Mouse (Mus musculus): Measurements from ENCODE around the gene Iqgap1. TPM values are rescaled to one million over a fixed set of nuclear protein-coding genes. Genes with fewer than 3 reads are reported as not detected.

Iqgap1 gene
- polyA plus RNA-seq, 1 experiment from 2014 or later = 21.7 TPM

DNA sequence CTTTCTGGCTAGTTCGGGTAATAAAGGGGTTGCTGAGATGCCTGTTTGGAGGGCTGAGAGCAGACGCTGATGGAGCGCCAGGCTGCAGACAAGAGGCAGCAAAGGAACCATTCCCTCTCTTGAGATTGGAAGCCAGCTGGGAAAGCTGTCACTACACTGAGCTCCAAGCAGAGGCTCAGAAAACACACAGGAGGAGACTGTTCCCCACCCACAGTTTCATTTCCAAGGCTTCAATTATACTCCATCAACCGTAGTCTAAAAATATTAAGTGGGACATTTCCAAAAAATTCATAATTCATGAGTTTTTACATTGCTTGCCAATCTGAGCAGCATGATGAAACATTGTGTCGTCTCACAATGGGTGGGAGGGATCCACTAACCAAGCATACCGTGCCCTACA, 134.6 kb downstream of the Iqgap1 start:
- no peaks in the 10 kb centered on the region for H3K36me3 ChIP-seq
- H3K9ac ChIP-seq (replicated peaks) = no peak overlapping the region
- H3K4me1 ChIP-seq = peaks cover 32% of the 10 kb centered on the region
- H3K4me3 ChIP-seq = no peak overlapping the region
- H3K27ac ChIP-seq (replicated peaks) = peak overlapping the region; percentile 77
- no peaks in the 10 kb centered on the region for H3K9me3 ChIP-seq
- ATAC-seq (replicated peaks) = no peak; the same call in 1 of the 2 replicates
- H3K27me3 ChIP-seq = no peaks in the 10 kb centered on the region
- WGBS = 44% methylated on average over 6 of the region's 6 CpGs
- H3K4me2 ChIP-seq (replicated peaks) = no peak overlapping the region

DNA sequence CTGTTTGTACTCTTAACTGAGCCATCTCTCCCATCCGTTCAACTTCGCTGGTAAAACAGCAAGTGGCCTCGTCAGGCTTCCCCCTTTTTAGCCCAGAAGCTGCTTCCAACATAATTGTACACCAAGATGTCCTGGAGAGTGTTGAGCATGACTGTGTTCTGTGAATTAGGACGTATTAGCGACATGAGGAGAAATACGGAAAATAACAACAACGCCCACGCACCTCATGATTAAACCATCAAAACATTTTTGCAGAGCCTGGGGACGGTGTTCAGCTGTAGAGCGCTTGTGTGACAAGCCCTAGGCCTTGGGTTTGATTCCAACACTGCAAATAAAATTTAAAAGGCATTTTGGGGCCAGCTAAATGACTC, 136.6 kb downstream of the Iqgap1 start:
- Histone ChIP-seq H3K27me3 (no peaks in the 10 kb centered on the region), H3K36me3 (no peaks in the 10 kb centered on the region), H3K9me3 (no peaks in the 10 kb centered on the region), H3K4me3 (peak overlapping the region; percentile 61), H3K4me1 (peaks cover 43% of the 10 kb centered on the region), H3K9ac (replicated peaks) (peak overlapping the region; percentile 96), H3K4me2 (replicated peaks) (peak overlapping the region; percentile 61), H3K27ac (replicated peaks) (peak overlapping the region; percentile 96)
- no peak for ATAC-seq (replicated peaks)
- WGBS = 16% methylated on average over 10 of the region's 10 CpGs

DNA sequence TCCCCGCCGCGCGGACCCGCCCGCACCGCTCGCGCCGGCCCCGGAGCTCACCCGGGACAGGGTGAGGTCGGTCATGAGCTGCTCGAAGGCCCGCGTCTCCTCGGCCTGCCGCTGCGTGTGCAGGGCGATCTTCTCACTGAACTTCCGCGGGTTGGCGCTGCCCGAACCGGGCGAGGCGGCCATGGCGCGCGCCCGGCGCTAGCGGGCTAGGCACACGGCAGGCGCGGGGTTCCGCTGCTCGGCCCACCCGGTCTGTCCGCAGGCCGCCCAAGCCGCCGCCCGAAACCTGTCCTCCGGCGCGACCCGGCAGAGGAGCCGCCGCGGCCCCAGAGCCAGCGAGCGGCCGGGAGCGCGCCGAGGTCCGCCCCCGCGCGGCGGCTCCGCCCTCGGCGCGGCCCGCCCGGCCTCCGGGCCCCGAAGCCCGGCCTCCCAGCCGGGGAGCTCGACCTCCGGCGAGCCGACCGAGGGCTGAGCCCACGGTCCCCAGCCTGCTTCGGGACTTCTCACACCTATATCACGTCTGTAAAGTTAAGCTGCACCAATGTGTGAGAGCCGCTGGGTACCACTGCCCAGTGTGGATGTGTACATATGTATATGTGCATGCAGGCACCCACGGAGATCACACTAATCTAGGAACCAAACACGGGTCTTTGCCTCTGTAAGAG, 137.1 kb downstream of the Iqgap1 start, which contains the start of gene Crtc3:
Gene Crtc3 (minus strand): TSS at position 322 of the 665 bp plus-strand sequence.
- H3K27ac ChIP-seq (replicated peaks) = peak within 1 kb of the TSS; percentile 96
- ATAC-seq (replicated peaks) = peak; percentile 80
- H3K4me3 ChIP-seq = peak within 1 kb of the TSS; percentile 61
- H3K4me1 ChIP-seq = peaks cover 43% of the 10 kb centered on the region
- H3K4me2 ChIP-seq (replicated peaks) = peak within 1 kb of the TSS; percentile 61
- no peaks in the 10 kb centered on the region for H3K9me3 ChIP-seq
- no peaks in the 10 kb centered on the region for H3K36me3 ChIP-seq
- under 1% methylated on average over 82 of the region's 83 CpGs for WGBS
- H3K27me3 ChIP-seq = no peaks in the 10 kb centered on the region
- H3K9ac ChIP-seq (replicated peaks) = peak within 1 kb of the TSS; percentile 96

DNA sequence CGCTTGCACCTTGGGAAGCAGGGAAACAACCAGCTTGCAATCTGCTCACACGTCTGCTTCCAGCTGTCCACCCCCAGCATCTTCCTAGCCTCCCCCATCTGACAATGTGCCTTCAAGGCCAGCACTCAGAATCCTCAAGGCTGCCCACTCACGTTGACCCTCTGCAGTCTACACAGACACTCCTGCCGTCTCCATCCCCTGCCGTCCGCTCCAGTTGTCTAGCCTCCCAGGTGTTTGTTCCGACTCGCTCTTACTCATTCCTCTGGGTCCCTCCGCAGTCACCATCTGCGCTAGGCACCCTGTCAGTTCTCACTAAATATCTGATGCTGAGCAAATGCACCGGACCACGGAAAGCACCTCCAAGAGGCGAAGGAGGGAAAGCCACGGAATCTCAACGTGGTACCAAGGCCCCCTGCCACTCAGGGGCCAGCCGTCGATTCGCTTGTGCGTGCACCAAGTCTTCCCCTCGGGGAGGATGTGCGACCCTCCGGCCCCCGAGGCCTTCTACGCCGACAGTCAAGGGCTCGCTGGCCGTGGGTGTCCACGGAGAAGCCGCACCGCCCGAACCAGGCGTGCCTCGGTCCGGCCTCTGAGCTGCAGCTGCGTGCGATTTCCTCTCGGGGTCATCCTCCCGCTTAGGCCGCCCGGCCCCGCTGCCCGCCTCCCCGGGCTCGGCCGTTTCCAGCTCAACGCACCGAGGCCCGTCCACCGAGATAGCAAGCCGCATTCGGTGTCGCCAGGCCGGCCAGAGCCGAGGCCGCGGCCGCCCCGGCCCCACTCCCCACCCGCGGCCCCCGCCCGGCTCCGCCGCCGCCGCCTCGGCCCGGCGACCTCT, 137.8 kb downstream of the Iqgap1 start:
- Histone ChIP-seq H3K27ac (replicated peaks) (peak overlapping the region; percentile 96), H3K4me1 (peaks cover 43% of the 10 kb centered on the region), H3K9ac (replicated peaks) (peak overlapping the region; percentile 96), H3K36me3 (no peaks in the 10 kb centered on the region), H3K4me3 (peak overlapping the region; percentile 61), H3K27me3 (no peaks in the 10 kb centered on the region), H3K4me2 (replicated peaks) (peak overlapping the region; percentile 61), H3K9me3 (no peaks in the 10 kb centered on the region)
- peak; percentile 51 for ATAC-seq (replicated peaks)
- WGBS = under 1% methylated on average over 69 of the region's 69 CpGs

DNA sequence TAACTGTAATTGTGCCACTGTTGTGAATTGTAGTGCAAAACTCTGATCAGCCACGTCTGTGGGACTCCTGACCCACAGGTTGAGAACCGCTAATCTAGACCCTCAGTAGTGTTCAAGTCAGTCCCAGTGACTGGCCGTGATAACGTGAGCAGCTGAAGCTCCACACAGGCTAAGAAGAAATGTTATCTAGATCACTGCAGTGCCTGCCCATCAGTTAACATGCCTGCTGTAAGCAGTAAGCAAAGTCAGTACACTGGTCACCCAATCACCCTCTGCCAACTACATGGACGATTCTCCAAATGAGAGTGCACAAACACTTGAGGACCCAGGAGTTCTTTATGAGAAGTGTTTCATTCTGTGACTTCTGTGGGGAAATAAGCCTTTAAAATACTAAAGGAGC, 140.1 kb downstream of the Iqgap1 start:
- no peaks in the 10 kb centered on the region for H3K36me3 ChIP-seq
- H3K4me3 ChIP-seq = no peak overlapping the region
- ATAC-seq (replicated peaks) = no peak
- no peaks in the 10 kb centered on the region for H3K27me3 ChIP-seq
- H3K9ac ChIP-seq (replicated peaks) = no peak overlapping the region
- H3K9me3 ChIP-seq = no peaks in the 10 kb centered on the region
- H3K4me1 ChIP-seq = peaks cover 33% of the 10 kb centered on the region
- 85% methylated on average over 5 of the region's 5 CpGs for WGBS
- no peak overlapping the region for H3K4me2 ChIP-seq (replicated peaks)
- H3K27ac ChIP-seq (replicated peaks) = no peak overlapping the region

DNA sequence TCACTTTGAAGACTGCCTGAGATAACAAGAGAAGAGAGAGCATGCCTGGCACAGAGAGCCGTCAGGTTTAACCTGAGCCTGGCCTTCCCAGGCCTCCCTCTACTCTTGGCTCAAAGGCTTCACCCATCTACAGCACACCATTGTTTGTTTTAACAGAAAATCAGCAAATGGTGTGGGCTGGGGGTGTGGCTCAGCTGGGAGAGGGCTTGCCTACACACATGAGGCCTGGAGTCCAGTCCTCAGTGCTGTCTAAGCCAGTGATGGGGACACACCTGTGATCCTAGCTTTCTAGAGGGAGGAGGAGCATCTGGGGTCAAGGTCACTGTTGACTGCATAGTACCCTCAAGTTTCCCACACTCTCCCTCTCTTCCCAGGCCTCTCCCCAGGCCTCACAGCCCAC, 143.1 kb downstream of the Iqgap1 start:
- Histone ChIP-seq H3K36me3 (no peaks in the 10 kb centered on the region), H3K27ac (replicated peaks) (no peak overlapping the region), H3K27me3 (no peaks in the 10 kb centered on the region), H3K4me3 (no peak overlapping the region), H3K4me1 (peaks cover 25% of the 10 kb centered on the region), H3K9ac (replicated peaks) (no peak overlapping the region), H3K9me3 (no peaks in the 10 kb centered on the region), H3K4me2 (replicated peaks) (no peak overlapping the region)
- WGBS = 44% methylated on average over 1 of the region's 1 CpGs
- no peak for ATAC-seq (replicated peaks)

DNA sequence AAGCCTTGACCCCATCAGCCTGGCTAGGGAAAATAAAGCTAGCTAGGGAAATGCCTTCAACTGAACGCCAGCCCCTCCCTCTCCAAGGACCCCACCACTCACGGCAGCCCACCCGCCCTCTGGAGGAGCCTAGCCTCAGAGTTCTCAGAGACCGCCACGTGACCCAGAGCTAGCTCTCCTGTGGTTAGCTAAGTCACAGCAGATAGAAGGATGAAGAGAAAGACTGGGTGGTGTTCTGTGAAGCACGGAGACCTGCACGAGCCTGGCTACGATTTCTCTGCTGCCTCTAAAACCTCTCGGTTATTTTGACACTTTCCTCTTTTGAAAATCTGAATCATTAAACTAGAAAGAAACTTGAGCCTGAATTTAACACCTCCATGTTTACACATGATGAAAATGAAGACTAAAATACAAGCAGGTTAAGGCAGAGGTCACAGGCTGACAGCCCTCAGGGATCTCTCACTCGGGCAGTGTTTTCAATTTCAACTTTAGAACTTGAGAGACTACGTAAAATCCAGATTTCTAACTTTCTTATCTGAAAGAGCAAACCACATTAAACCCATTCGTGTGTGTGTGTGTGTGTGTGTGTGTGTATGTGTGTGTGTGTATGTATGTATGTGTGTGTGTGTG, 145.4 kb downstream of the Iqgap1 start:
- H3K27me3 ChIP-seq = no peaks in the 10 kb centered on the region
- peak; percentile 46; the same call in 1 of the 2 replicates for ATAC-seq (replicated peaks)
- H3K9me3 ChIP-seq = no peaks in the 10 kb centered on the region
- H3K4me2 ChIP-seq (replicated peaks) = no peak overlapping the region
- no peak overlapping the region for H3K4me3 ChIP-seq
- H3K27ac ChIP-seq (replicated peaks) = no peak overlapping the region
- H3K4me1 ChIP-seq = peaks cover 11% of the 10 kb centered on the region; the same call in 1 of the 2 replicates
- H3K36me3 ChIP-seq = no peaks in the 10 kb centered on the region
- no peak overlapping the region for H3K9ac ChIP-seq (replicated peaks)
- 26% methylated on average over 12 of the region's 12 CpGs for WGBS

DNA sequence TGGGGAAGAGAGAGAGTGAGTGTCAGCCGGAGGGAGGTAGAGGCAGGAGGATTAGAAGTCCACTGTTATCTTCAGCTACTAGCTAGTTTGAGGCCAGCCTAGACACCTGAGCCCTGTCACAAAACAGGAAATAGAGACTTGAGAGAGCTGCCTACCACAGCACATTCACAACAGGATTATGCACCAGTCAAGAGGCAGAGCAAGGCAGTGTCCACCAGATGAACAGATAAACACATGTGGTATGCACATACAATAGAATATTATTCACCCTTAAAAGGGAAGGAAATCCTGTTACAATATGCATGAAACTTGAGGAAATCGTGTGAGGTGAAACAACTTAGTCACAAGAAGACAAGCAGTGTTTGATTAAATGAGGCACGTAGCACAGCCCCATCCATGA, 153.5 kb downstream of the Iqgap1 start:
- no peak for ATAC-seq (replicated peaks)
- no peak overlapping the region for H3K9ac ChIP-seq (replicated peaks)
- no peak overlapping the region for H3K4me2 ChIP-seq (replicated peaks)
- H3K36me3 ChIP-seq = no peaks in the 10 kb centered on the region
- H3K4me3 ChIP-seq = no peak overlapping the region
- 73% methylated on average over 3 of the region's 3 CpGs for WGBS
- no peaks in the 10 kb centered on the region for H3K9me3 ChIP-seq
- H3K4me1 ChIP-seq = no peaks in the 10 kb centered on the region
- H3K27me3 ChIP-seq = no peaks in the 10 kb centered on the region
- no peak overlapping the region for H3K27ac ChIP-seq (replicated peaks)

DNA sequence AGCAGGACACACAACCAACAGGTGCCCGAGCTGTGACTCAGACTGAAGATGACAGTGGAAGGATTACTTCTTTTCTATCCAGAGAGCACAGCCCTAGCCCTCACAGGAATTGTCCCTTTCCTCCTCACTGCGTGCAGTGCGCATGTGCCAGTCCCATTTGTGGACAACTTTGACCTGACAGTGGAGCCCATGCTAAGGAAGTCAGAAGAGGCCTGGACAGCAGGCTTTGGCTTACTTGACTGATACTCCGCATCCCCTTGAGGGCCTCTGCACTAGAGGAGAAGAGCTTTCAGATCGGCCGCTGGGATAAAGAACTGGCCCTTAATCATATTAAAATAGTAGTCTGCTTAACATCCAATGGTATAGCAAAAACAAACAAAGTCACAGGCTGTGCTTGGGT, 154.9 kb downstream of the Iqgap1 start:
- WGBS = 92% methylated on average over 6 of the region's 6 CpGs

DNA sequence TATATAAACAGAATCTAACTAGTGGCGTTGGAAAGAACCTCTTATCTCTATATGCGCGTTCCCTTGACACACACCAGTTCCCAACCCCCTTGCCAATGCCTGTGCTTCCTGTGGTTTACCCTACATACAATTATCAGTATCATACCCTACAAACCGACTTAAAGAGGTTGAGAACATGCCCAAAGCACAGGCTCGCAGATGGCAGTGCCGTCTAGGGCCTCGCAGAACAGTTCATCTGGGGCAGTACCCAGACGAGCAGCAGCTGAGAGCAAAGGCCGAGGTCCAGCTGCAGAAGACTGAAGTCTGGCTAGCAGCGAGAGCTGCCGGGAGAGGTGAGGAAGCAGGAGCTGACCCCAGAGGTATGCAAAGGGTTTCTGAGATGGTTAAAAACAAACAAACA, 158.6 kb downstream of the Iqgap1 start:
- 83% methylated on average over 11 of the region's 11 CpGs for WGBS
- ATAC-seq (replicated peaks) = no peak

More for the DNA sequence above, 154.9 kb downstream of the Iqgap1 start:
- Histone ChIP-seq H3K27ac (replicated peaks) (no peak overlapping the region), H3K36me3 (no peaks in the 10 kb centered on the region), H3K9ac (replicated peaks) (no peak overlapping the region), H3K27me3 (no peaks in the 10 kb centered on the region), H3K9me3 (no peaks in the 10 kb centered on the region), H3K4me1 (no peaks in the 10 kb centered on the region), H3K4me3 (no peak overlapping the region), H3K4me2 (replicated peaks) (no peak overlapping the region)
- ATAC-seq (replicated peaks) = no peak

DNA sequence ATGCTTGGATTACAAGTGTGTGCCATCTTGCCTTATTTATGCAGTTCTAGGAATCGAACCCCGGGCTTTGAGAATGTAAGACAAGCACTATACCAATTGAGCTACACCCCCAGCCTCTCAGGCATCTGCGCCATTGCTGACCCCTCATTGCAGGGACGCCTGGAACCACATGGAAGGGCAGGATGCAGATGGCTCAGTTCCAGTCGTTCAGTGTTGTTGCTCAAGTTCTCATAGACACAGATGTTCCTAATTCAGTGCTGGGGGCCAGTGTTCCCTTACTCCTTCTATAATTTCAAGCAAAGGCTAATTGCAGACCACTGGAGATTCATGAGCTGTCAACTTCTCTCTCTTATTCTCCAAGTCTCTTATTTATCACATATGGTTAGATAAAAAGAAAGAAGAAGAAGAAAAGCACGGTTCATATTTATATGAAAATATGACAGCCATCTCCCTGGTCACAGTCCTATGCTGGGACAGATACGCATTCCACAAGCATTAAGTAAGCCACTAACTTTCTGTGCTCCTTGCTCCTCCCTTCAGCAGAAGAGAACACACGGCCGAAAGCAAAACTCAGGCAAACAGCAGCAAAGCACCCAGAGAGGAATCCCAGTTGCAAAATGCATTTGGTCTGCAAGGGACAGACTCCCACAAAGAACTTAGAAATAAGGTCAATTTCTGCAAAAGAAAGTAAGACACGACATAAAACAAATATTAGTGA, 159.4 kb downstream of the Iqgap1 start:
- H3K4me1 ChIP-seq = peaks cover 6% of the 10 kb centered on the region; the same call in 1 of the 2 replicates
- H3K4me3 ChIP-seq = no peak overlapping the region
- no peaks in the 10 kb centered on the region for H3K27me3 ChIP-seq
- no peak overlapping the region for H3K27ac ChIP-seq (replicated peaks)
- WGBS = 80% methylated on average over 10 of the region's 10 CpGs
- H3K36me3 ChIP-seq = no peaks in the 10 kb centered on the region
- no peak overlapping the region for H3K4me2 ChIP-seq (replicated peaks)
- no peaks in the 10 kb centered on the region for H3K9me3 ChIP-seq
- no peak overlapping the region for H3K9ac ChIP-seq (replicated peaks)
- no peak for ATAC-seq (replicated peaks)

More for the DNA sequence above, 158.6 kb downstream of the Iqgap1 start:
- Histone ChIP-seq H3K9ac (replicated peaks) (no peak overlapping the region), H3K27me3 (no peaks in the 10 kb centered on the region), H3K9me3 (no peaks in the 10 kb centered on the region), H3K4me2 (replicated peaks) (no peak overlapping the region), H3K4me1 (0 out of 2 replicates have a peak, but pooled peaks cover 2% of the 10 kb centered on the region), H3K36me3 (no peaks in the 10 kb centered on the region), H3K4me3 (no peak overlapping the region), H3K27ac (replicated peaks) (no peak overlapping the region)
